Mouse (Mus musculus): ENCODE measurements at regions not wholly inside any gene's neighbourhood (a gene's known extent, or its start where the extent isn't known, plus 50 kb on each side); places are given as distances from the start of the nearest gene placed in this dataset.

GRCm38 (mm10) chr6:73376291-73376690 is 93.2 kb downstream of the 4931417E11Rik start:
- Histone ChIP-seq H3K36me3 (ENCODE audit: control insufficient read depth in 1 of 2, insufficient read depth in 2 of 2, low read length in 2 of 2) (no peaks in the 10 kb centered on the region), H3K4me3 (ENCODE audit: control insufficient read depth in 1 of 2, insufficient read depth in 1 of 2, low read depth in 2 of 2, low read length in 2 of 2) (no peak overlapping the region), H3K9me3 (replicated peaks; ENCODE audit: insufficient read depth, low read length) (no peaks in the 10 kb centered on the region), H3K4me1 (ENCODE audit: control insufficient read depth in 1 of 2, insufficient read depth in 2 of 2, low read length in 2 of 2) (no peaks in the 10 kb centered on the region), H3K9ac (ENCODE audit: control insufficient read depth, low read depth, low read length, poor library complexity, severe bottlenecking) (no peak overlapping the region), H3K27ac (ENCODE audit: control insufficient read depth, low read depth, low read length) (no peak overlapping the region), H3K27me3 (ENCODE audit: control insufficient read depth in 1 of 2, insufficient read depth in 2 of 2, low read length in 2 of 2) (no peaks in the 10 kb centered on the region), H3K79me2 (ENCODE audit: control insufficient read depth, insufficient read depth, low read length, poor library complexity) (no peaks in the 10 kb centered on the region)
- DNase-seq (ENCODE audit: low read depth, low spot score) = no peak
- TF ChIP-seq CTCF (IDR thresholded peaks at IDR 0.05 in 2 of 3, conservative IDR thresholded peaks at IDR 0.05 in 1 of 3; ENCODE audit: control insufficient read depth in 1 of 3, insufficient read depth in 1 of 3, low read depth in 2 of 3, low read length in 3 of 3, poor library complexity in 1 of 3, severe bottlenecking in 1 of 3) = peak in 1 of 3 experiments; percentile 1; a peak in 2 of 6 replicates
- no peak for TF ChIP-seq CHD1 (IDR thresholded peaks at IDR 0.05; ENCODE audit: low read depth, low read length)
- TF ChIP-seq SIN3A (IDR thresholded peaks at IDR 0.05; ENCODE audit: low read length) = no peak
- TF ChIP-seq USF2 (IDR thresholded peaks at IDR 0.05; ENCODE audit: borderline replicate concordance in 1 of 2, insufficient read depth in 1 of 2, low read depth in 1 of 2, low read length in 2 of 2) = no peak
- TF ChIP-seq E2F4 (IDR thresholded peaks at IDR 0.05; ENCODE audit: borderline replicate concordance, low read depth, low read length) = no peak
- no peak for TF ChIP-seq RAD21 (IDR thresholded peaks at IDR 0.05; ENCODE audit: low read depth, low read length)

- H3K9ac ChIP-seq (ENCODE audit: control insufficient read depth, low read depth, low read length, poor library complexity, severe bottlenecking) = no peak overlapping the region
- no peaks in the 10 kb centered on the region for H3K36me3 ChIP-seq (ENCODE audit: control insufficient read depth in 1 of 2, insufficient read depth in 2 of 2, low read length in 2 of 2)
Observed at GRCm38 (mm10) chr6:73372901-73373300, 96.6 kb downstream of the 4931417E11Rik start.

GRCm38 (mm10) chr6:73371866-73372265 is 97.6 kb downstream of the 4931417E11Rik start:
- Histone ChIP-seq H3K79me2 (ENCODE audit: control insufficient read depth, insufficient read depth, low read length, poor library complexity) (no peaks in the 10 kb centered on the region), H3K4me1 (ENCODE audit: control insufficient read depth in 1 of 2, insufficient read depth in 2 of 2, low read length in 2 of 2) (no peaks in the 10 kb centered on the region), H3K9ac (ENCODE audit: control insufficient read depth, low read depth, low read length, poor library complexity, severe bottlenecking) (no peak overlapping the region), H3K9me3 (replicated peaks; ENCODE audit: insufficient read depth, low read length) (no peaks in the 10 kb centered on the region), H3K36me3 (ENCODE audit: control insufficient read depth in 1 of 2, insufficient read depth in 2 of 2, low read length in 2 of 2) (no peaks in the 10 kb centered on the region), H3K27me3 (ENCODE audit: control insufficient read depth in 1 of 2, insufficient read depth in 2 of 2, low read length in 2 of 2) (no peaks in the 10 kb centered on the region), H3K4me3 (ENCODE audit: control insufficient read depth in 1 of 2, insufficient read depth in 1 of 2, low read depth in 2 of 2, low read length in 2 of 2) (no peak overlapping the region), H3K27ac (ENCODE audit: control insufficient read depth, low read depth, low read length) (no peak overlapping the region)
- TF ChIP-seq NRF1 (IDR thresholded peaks at IDR 0.05; ENCODE audit: insufficient read depth, low read depth, low read length, poor library complexity, severe bottlenecking) = no peak
- TF ChIP-seq POLR2A (IDR thresholded peaks at IDR 0.05; ENCODE audit: control insufficient read depth in 1 of 2, insufficient read depth in 1 of 2, low read depth in 1 of 2, low read length in 2 of 2, poor library complexity in 1 of 2) = no peak
- TF ChIP-seq RAD21 (IDR thresholded peaks at IDR 0.05; ENCODE audit: low read depth, low read length) = no peak
- no peak for TF ChIP-seq CTCF (IDR thresholded peaks at IDR 0.05 in 2 of 3, conservative IDR thresholded peaks at IDR 0.05 in 1 of 3; ENCODE audit: control insufficient read depth in 1 of 3, insufficient read depth in 1 of 3, low read depth in 2 of 3, low read length in 3 of 3, poor library complexity in 1 of 3, severe bottlenecking in 1 of 3)
- TF ChIP-seq ZKSCAN1 (IDR thresholded peaks at IDR 0.05; ENCODE audit: low read depth, low read length) = no peak
- no peak for TF ChIP-seq MAFK (IDR thresholded peaks at IDR 0.05; ENCODE audit: borderline replicate concordance, low read depth, low read length)
- no peak for TF ChIP-seq USF2 (IDR thresholded peaks at IDR 0.05; ENCODE audit: borderline replicate concordance in 1 of 2, insufficient read depth in 1 of 2, low read depth in 1 of 2, low read length in 2 of 2)
- no peak for TF ChIP-seq GABPA (IDR thresholded peaks at IDR 0.05; ENCODE audit: low read depth, low read length)
- TF ChIP-seq ZNF384 (IDR thresholded peaks at IDR 0.05; ENCODE audit: low read depth, low read length) = no peak
- no peak for TF ChIP-seq ZMIZ1 (IDR thresholded peaks at IDR 0.05; ENCODE audit: low read depth, low read length)
- no peak for TF ChIP-seq SMC3 (IDR thresholded peaks at IDR 0.05; ENCODE audit: low read depth, low read length)
- TF ChIP-seq HCFC1 (IDR thresholded peaks at IDR 0.05; ENCODE audit: low read depth, low read length) = no peak
- no peak for TF ChIP-seq KAT2A (conservative IDR thresholded peaks at IDR 0.05; ENCODE audit: low read depth, low read length)
- no peak for TF ChIP-seq SIN3A (IDR thresholded peaks at IDR 0.05; ENCODE audit: low read length)
- TF ChIP-seq MEF2A (IDR thresholded peaks at IDR 0.05; ENCODE audit: extremely low read depth, insufficient replicate concordance, low read depth, low read length, poor library complexity, severe bottlenecking) = no peak
- no peak for DNase-seq (ENCODE audit: low read depth, low spot score)

More at GRCm38 (mm10) chr6:73372901-73373300, 96.6 kb downstream of the 4931417E11Rik start:
- no peak overlapping the region for H3K4me3 ChIP-seq (ENCODE audit: control insufficient read depth in 1 of 2, insufficient read depth in 1 of 2, low read depth in 2 of 2, low read length in 2 of 2)
- H3K4me1 ChIP-seq (ENCODE audit: control insufficient read depth in 1 of 2, insufficient read depth in 2 of 2, low read length in 2 of 2) = no peaks in the 10 kb centered on the region
- H3K79me2 ChIP-seq (ENCODE audit: control insufficient read depth, insufficient read depth, low read length, poor library complexity) = no peaks in the 10 kb centered on the region
- TF ChIP-seq ZKSCAN1 (IDR thresholded peaks at IDR 0.05; ENCODE audit: low read depth, low read length) = no peak
- TF ChIP-seq KAT2A (conservative IDR thresholded peaks at IDR 0.05; ENCODE audit: low read depth, low read length) = no peak
- TF ChIP-seq NRF1 (IDR thresholded peaks at IDR 0.05; ENCODE audit: insufficient read depth, low read depth, low read length, poor library complexity, severe bottlenecking) = no peak
- TF ChIP-seq ETS1 (IDR thresholded peaks at IDR 0.05; ENCODE audit: low read depth, low read length) = no peak
- TF ChIP-seq MYC (IDR thresholded peaks at IDR 0.05; ENCODE audit: low read depth, low read length) = no peak
- TF ChIP-seq TCF12 (IDR thresholded peaks at IDR 0.05; ENCODE audit: low read depth, low read length) = no peak
- TF ChIP-seq MAFK (IDR thresholded peaks at IDR 0.05; ENCODE audit: borderline replicate concordance, low read depth, low read length) = no peak
- TF ChIP-seq USF1 (IDR thresholded peaks at IDR 0.05; ENCODE audit: low read depth, low read length) = no peak
- no peak for TF ChIP-seq UBTF (IDR thresholded peaks at IDR 0.05; ENCODE audit: borderline replicate concordance, insufficient read depth, low read depth, low read length)
- DNase-seq (ENCODE audit: low read depth, low spot score) = no peak
- H3K9me3 ChIP-seq (replicated peaks; ENCODE audit: insufficient read depth, low read length) = no peaks in the 10 kb centered on the region
- no peak overlapping the region for H3K27ac ChIP-seq (ENCODE audit: control insufficient read depth, low read depth, low read length)
- H3K27me3 ChIP-seq (ENCODE audit: control insufficient read depth in 1 of 2, insufficient read depth in 2 of 2, low read length in 2 of 2) = no peaks in the 10 kb centered on the region

Data from MEL (cell line).